Mouse (Mus musculus) bone marrow macrophage, adult 2 months (primary cell): ENCODE results near the gene Itpripl1. TPM values are rescaled to one million over a fixed set of nuclear protein-coding genes. Genes with fewer than 3 reads are reported as not detected.
A peak's percentile ranks its signal among the peaks of the same experiment; 100 is the strongest.
"Not testable (repeated sequence)": the region's sequence is repeated elsewhere in the genome, so short reads cannot be mapped to it uniquely, and the experiment has no call there.

Experiments used
- H3K27ac ChIP-seq: 2 replicates; pipeline ENCODE4 v1.5.1; 2012; ENCODE audit warnings: low read depth, low read length; ENCODE audit not compliant: insufficient read depth
- H3K4me1 ChIP-seq: 2 replicates; pipeline ENCODE4 v1.6.1; 2012; ENCODE audit warnings: low read length; ENCODE audit not compliant: control insufficient read depth, insufficient read depth
- H3K4me3 ChIP-seq: 2 replicates; pipeline ENCODE4 v1.5.1; 2012; ENCODE audit warnings: mild to moderate bottlenecking, low read length, moderate library complexity; ENCODE audit not compliant: insufficient read depth
- CTCF ChIP-seq: IDR thresholded peaks from 2 replicates; pipeline ENCODE4 v1.5.1; 2012; ENCODE audit warnings: low read depth, mild to moderate bottlenecking, low read length, moderate library complexity
- POLR2A ChIP-seq: IDR thresholded peaks from 2 replicates; pipeline ENCODE4 v1.6.1; 2012; ENCODE audit warnings: mild to moderate bottlenecking, low read depth, low read length, borderline replicate concordance
- polyA plus RNA-seq: library from polyadenylated mRNA; stranded (reverse); fragments of >200 nt; gene quantifications from 2 replicates; pipeline ENCODE4 v1.2.4, GENCODE M21; 2012; ENCODE audit not compliant: missing spikeins, insufficient read depth, insufficient read length

The Itpripl1 gene
- 23.8 and 26.6 TPM in 2 replicates for polyA plus RNA-seq

DNA sequence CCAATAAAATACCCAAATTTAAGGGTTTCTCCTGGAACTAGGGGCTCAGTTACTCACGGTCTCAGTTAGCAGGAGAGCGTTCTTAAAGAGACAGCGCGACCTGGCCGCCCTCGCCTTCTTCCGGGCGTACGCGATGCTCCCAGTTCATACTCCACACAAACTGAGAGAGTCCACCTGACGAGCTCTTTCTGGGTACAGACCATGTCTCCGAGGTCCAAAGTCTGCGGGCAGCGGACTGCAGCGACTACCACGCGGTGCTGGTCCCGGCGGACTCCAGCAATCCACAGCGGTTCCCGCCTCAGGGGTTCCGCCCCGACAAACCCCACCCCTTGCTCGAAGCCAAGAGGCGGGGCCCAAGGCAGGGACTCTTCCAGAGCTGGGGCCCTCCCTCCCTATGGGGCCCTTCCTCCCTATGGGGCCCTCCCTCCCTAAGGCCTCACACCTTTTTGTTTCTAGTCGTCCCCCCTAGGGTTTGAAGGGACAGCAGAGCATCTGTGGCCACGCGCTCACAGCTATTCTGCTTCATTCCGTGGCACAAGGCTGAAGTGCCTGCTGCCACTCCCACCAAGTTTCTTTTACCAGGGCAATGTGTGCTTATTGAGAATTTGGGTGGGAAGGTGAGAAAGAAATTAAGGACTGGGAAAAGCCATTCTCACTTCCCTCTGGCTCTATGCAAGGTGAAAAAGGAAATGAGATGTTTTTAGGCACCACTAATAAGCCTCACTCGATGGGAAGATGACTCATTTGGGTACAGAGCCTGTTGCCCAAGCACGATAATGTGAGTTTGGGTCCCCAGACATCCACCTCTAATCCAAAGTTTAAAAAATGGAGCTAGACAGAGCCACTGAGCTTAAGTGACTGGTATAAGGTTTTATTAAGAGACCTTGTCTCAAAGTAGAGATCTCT lies at the start of gene Itpripl1:
Gene Itpripl1 (minus strand): TSS at position 285 of the 906 bp plus-strand sequence.
- TF ChIP-seq CTCF (no peak), POLR2A (peak; percentile 66; the same call in 1 of the 2 replicates)
- peak within 1 kb of the TSS; percentile 25; the same call in 1 of the 2 replicates for H3K27ac ChIP-seq
- peaks cover 19% of the 10 kb centered on the region for H3K4me1 ChIP-seq

DNA sequence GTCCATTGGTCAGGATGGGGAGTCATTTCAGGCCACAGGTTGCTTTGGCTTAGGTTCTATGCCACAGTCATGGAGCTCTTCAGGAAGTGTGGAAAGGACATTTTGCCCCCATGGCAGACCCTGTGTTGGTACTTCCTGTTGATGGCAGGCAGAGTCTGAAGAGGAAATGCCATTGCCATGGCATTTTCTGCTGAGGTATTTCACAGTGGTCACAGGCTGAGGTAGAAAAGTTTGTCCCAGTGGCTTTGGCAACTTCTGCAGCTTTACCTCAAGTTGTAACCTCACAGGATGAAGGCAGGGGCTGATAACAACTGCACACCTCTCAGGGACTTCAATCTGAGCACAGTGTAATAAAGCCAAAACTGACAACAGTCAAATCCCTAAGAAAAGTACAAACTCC lies 46.3 kb upstream of the Itpripl1 start:
- no peak for TF ChIP-seq CTCF
- TF ChIP-seq POLR2A: no peak
- H3K4me1 ChIP-seq: peaks cover 5% of the 10 kb centered on the region
- no peak overlapping the region for H3K4me3 ChIP-seq
- no peak overlapping the region for H3K27ac ChIP-seq

More for the DNA sequence above, at the start of gene Itpripl1:
- H3K4me3 ChIP-seq: peak within 1 kb of the TSS; percentile 94

DNA sequence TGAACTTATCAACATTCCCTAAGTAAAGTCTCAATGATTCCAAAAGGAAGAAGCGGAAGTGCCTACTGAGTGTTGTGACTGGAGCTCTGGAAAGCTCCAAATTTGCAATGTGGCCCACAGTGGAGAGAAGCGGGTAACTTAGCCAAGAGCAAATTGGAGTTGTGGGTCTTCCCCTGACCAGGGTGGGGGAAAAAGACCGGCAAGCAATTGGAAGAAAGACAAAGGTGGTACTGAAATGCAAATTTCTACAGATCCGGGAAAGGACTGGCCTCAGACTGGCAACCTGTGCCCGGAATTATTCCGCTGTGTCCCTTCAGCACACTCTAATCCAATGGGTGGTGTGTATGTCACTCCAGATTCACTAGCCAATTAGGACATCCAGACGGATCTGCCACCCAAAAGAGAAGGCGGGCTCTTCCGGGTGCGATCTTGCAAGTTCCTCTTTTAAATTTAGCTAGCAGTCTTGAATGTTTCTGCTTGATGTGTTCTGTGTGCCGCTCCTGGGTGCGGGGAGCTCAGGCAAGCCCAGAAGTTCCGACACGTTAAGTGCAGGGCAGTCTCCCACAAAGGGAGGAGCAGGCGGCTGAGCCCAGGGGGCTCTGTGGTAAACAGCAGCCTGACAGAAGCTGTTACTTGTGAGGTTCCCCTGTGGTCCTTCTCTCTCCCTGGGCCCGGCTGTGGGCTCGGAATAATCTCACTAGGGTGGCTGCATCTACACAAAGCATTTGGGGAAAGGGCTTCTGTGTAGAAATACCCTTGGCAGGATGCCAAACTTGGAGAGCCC lies 39.5 kb upstream of the Itpripl1 start:
- H3K4me3 ChIP-seq: peak overlapping the region; percentile 67
- peaks cover 15% of the 10 kb centered on the region for H3K4me1 ChIP-seq
- TF ChIP-seq POLR2A (no peak), CTCF (no peak)
- peak overlapping the region; percentile 98 for H3K27ac ChIP-seq

DNA sequence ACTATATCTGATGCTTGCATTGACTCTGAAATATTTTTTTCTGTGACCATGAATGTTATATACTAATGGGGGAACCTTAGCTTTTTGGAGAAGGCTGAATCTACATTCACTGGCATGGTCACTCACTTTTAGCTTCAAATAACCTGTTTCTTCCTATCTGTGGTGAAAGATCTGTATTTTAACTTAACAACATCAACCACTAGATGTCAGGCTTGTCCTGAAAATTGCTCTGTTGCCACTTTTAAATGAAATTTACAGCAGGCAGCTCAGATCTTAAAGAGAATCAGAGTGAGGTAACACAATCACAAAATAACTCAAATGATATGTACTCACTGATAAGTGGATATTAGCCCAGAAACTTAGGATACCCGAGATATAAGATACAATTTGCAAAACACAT lies 23.0 kb upstream of the Itpripl1 start:
- not testable (repeated sequence) for H3K4me1 ChIP-seq, H3K4me3 ChIP-seq, H3K27ac ChIP-seq

DNA sequence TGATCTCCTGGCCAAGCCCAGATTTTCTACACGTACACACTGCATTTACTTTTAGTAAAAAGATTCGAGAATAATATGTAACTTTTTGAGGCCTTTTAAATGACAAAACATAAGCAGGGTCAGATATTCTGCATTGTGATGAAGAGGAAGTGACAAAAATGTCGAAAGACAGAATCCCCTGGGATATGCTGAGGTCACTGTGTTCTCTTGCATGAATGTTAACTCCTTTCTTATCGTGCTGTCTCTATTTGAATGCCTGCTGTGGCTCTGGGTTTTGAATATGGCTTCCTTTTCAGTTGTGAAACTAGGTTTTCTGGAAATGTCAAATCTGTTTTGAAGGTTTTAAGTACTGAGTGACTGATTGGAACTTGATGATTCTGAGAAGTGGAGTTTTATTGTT lies 22.4 kb upstream of the Itpripl1 start:
- H3K27ac ChIP-seq: 0 out of 2 replicates have a peak overlapping the region, but pooled peaks have one; percentile 19
- H3K4me1 ChIP-seq: peaks cover 7% of the 10 kb centered on the region
- no peak for TF ChIP-seq POLR2A
- TF ChIP-seq CTCF: no peak
- H3K4me3 ChIP-seq: no peak overlapping the region

DNA sequence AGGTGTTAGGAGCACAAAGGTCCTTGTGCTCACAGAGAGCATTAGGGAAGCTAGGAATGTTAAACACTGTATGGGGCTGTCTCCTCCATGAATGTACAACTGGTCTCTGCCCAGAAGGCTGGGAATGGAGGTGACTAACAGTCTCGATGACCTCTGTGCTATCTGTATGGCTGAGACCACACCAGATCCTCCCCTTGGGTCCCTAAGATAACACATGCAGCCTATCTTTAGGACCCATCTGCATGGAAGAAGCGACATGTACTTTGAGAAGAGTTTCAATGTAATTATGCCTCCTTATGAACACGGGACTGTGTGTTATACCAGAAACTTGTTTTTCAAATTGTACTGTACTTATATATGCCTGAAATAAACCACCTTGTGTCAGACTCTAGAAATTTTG lies 2.5 kb upstream of the Itpripl1 start:
- no peak overlapping the region for H3K27ac ChIP-seq
- H3K4me3 ChIP-seq: no peak overlapping the region
- H3K4me1 ChIP-seq: peaks cover 15% of the 10 kb centered on the region
- no peak for TF ChIP-seq CTCF
- no peak for TF ChIP-seq POLR2A

DNA sequence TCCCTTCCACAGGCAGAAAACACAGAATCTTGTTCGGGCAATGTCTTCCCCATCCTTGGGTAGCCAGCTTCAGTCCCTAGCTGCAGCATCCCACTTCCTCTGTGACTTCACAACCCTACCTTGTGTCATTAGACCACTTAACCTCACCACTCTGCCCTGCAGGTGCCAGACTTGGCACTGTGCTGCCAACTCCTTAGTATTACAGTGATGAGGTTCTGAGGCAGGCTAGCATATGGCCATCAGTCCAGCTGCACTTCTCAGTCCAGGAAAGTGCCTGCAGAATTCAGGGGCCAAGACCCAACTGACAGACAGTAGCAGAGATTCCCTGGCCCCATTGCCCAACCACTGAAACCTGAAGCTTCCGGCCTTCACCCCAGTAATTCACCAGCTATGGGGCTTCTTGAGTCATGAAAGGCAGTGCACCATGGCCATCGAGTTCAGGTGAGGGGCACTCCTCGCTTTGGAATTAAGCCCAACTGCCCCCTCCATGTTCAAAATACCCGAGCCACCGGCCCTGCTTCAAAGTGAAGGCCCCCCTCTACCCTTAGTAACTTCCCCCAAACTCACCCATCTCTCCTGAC lies 575 bp downstream of the Itpripl1 start:
- Histone ChIP-seq H3K4me3 (peak overlapping the region; percentile 94), H3K4me1 (peaks cover 26% of the 10 kb centered on the region), H3K27ac (peak overlapping the region; percentile 25; the same call in 1 of the 2 replicates)
- TF ChIP-seq CTCF: no peak

DNA sequence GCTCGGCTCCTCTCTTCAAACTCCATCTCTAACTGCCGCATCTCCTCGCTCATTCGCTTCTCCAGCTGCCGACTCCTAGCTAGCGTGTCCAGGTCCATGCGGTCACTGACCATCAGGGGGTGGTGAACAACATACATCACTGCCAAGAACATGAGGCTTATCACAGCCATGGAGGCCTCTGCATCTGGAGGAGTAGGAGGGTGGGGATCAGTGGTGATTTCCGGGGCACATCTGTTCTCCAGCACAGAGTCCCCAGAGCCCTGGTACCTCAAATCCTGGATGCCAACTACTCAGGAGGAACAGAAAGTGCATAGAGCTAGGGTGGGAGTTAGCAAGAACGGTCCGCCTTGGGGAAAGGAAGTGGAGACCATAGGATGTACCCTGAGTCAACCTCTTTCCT lies 1.2 kb downstream of the Itpripl1 start:
- TF ChIP-seq CTCF (no peak), POLR2A (no peak)
- Histone ChIP-seq H3K4me1 (peaks cover 29% of the 10 kb centered on the region), H3K27ac (no peak overlapping the region), H3K4me3 (peak overlapping the region; percentile 94)

DNA sequence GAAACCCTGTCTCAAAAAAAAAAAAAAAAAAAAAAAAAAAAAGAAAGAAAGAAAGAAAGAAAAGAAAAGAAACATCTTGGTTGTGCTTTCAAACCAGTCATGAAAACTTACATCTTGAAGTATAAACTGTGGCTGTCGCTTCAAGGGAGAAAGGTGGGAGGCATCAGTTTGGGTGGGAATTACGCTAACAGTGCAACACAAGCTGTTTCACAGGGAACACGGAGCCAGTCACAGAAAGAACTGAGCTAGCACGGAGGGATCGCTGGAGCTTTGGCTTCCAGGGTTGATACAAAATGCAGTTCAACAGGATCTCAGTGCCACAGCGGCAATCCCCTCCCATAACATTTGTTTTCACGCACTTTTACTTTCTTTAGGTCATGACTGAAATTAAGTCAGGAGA lies 3.2 kb downstream of the Itpripl1 start:
- H3K4me1 ChIP-seq: peaks cover 40% of the 10 kb centered on the region
- TF ChIP-seq CTCF: no peak
- no peak overlapping the region for H3K27ac ChIP-seq
- H3K4me3 ChIP-seq: no peak overlapping the region

DNA sequence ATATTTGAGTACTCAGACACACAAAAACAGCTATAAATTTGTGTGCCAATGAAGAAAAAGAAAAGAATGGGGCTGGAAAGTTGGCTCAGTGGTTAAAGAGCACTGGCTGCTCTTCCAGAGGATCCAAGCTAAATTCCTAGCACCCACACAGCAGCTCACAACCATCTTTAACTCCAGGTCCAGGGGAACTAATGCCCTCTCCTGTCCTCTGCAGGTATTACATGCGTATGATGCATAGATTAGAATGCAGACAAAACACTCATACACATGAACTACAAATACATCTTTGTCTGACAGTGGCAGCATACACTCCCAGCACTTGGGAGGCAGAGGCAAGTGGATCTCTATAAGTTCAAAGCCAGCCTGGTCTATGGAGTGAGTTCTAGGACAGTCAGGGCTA lies 3.6 kb downstream of the Itpripl1 start:
- TF ChIP-seq CTCF: no peak
- TF ChIP-seq POLR2A: no peak
- Histone ChIP-seq H3K4me1 (peaks cover 40% of the 10 kb centered on the region), H3K4me3 (no peak overlapping the region), H3K27ac (no peak overlapping the region)
